Mouse (Mus musculus): ENCODE data around the gene 9330182L06Rik. TPM values are rescaled to one million over a fixed set of nuclear protein-coding genes. Genes with fewer than 3 reads are reported as not detected.

The 9330182L06Rik gene
- 0.46 and 0.60 TPM in 2 replicates for total RNA-seq (2014; rRNA removed)
- polyA plus RNA-seq (2012; rRNA removed): 0.06 and 0.20 TPM in 2 replicates

DNA sequence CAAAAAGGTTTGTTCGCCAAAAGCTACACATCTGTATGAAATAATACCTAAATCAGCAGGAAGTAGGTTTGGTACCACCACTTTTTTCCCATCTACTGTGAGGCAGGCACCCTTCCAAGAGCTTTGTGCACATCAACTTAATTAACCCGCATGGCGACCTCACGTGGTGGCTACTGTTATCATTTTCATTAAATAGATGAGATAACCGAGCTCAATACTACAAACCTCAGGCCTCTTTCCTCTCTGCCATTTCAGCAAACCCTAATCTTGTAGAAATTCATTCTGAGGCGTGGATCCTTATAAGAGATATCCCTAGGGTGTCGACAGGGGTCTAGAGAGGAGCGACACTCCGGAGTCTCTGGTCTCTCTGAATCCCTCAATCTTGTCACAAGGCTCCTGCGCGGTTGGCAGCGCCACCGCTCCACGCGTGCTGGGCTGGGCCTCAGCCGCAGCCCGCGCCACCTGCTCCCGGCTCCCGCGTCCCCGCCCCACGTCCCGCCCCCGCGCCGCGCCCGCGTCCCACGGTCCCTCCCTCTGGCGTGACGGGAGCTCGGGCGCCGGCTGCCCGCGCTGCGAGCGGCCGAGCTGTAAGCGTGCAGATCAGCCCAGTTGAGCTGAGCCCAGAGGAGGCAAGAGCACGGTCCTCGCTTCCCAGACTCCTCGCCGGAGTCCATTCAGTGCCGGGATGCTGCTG lies at the start of gene 9330182L06Rik:
Gene 9330182L06Rik (plus strand): TSS at position 533 of the 694 bp plus-strand sequence.
- peak within 1 kb of the TSS; percentile 78 for H3K9ac ChIP-seq (ENCODE audit: low read depth, low read length)
- no peaks in the 10 kb centered on the region for H3K36me3 ChIP-seq (ENCODE audit: control insufficient read depth, insufficient read depth, low read length)
- peak; percentile 50 for DNase-seq (ENCODE audit: extremely low read depth, low read depth, low spot score)
- TF ChIP-seq POLR2A (IDR thresholded peaks at IDR 0.05; ENCODE audit: extremely low read depth, insufficient read depth, low read length) (no peak), CTCF (IDR thresholded peaks at IDR 0.05; ENCODE audit: low read depth, low read length) (no peak)
- peak within 1 kb of the TSS; percentile 72 for H3K4me3 ChIP-seq (ENCODE audit: insufficient read depth, low read depth, low read length)
- peaks cover 4% of the 10 kb centered on the region; the same call in 1 of the 2 replicates for H3K4me1 ChIP-seq (ENCODE audit: control insufficient read depth, insufficient read depth, low read length)
- under 1% methylated on average over 47 of the region's 47 CpGs for WGBS
- no peaks in the 10 kb centered on the region for H3K79me2 ChIP-seq (ENCODE audit: control insufficient read depth, insufficient read depth, low read length)
- H3K27me3 ChIP-seq (ENCODE audit: control insufficient read depth, insufficient read depth, low read length): peaks cover 4% of the 10 kb centered on the region; the same call in 1 of the 2 replicates
- no peak within 1 kb of the TSS for H3K27ac ChIP-seq (replicated peaks; ENCODE audit: insufficient read depth, low read depth, low read length)

- DNase-seq (ENCODE audit: extremely low read depth, low read depth, low spot score): no peak
- Histone ChIP-seq H3K27me3 (ENCODE audit: control insufficient read depth, insufficient read depth, low read length) (no peaks in the 10 kb centered on the region), H3K4me1 (ENCODE audit: control insufficient read depth, insufficient read depth, low read length) (no peaks in the 10 kb centered on the region), H3K36me3 (ENCODE audit: control insufficient read depth, insufficient read depth, low read length) (no peaks in the 10 kb centered on the region), H3K27ac (replicated peaks; ENCODE audit: insufficient read depth, low read depth, low read length) (no peak overlapping the region), H3K4me3 (ENCODE audit: insufficient read depth, low read depth, low read length) (no peak overlapping the region), H3K9ac (ENCODE audit: low read depth, low read length) (no peak overlapping the region), H3K79me2 (ENCODE audit: control insufficient read depth, insufficient read depth, low read length) (no peaks in the 10 kb centered on the region)
- WGBS: 83% methylated on average over 4 of the region's 4 CpGs
- TF ChIP-seq POLR2A (IDR thresholded peaks at IDR 0.05; ENCODE audit: extremely low read depth, insufficient read depth, low read length) (no peak), CTCF (IDR thresholded peaks at IDR 0.05; ENCODE audit: low read depth, low read length) (no peak)
These were observed 38.4 kb upstream of the 9330182L06Rik start for GRCm38 (mm10) chr5:9227456-9228008.

GRCm38 (mm10) chr5:9264361-9264760 lies 1.6 kb upstream of the 9330182L06Rik start:
- H3K4me3 ChIP-seq (ENCODE audit: insufficient read depth, low read depth, low read length): no peak overlapping the region
- 78% methylated on average over 4 of the region's 4 CpGs for WGBS
- H3K27ac ChIP-seq (replicated peaks; ENCODE audit: insufficient read depth, low read depth, low read length): no peak overlapping the region
- no peak for DNase-seq (ENCODE audit: extremely low read depth, low read depth, low spot score)
- H3K36me3 ChIP-seq (ENCODE audit: control insufficient read depth, insufficient read depth, low read length): no peaks in the 10 kb centered on the region
- TF ChIP-seq POLR2A (IDR thresholded peaks at IDR 0.05; ENCODE audit: extremely low read depth, insufficient read depth, low read length) (no peak), CTCF (IDR thresholded peaks at IDR 0.05; ENCODE audit: low read depth, low read length) (no peak)
- H3K79me2 ChIP-seq (ENCODE audit: control insufficient read depth, insufficient read depth, low read length): no peaks in the 10 kb centered on the region
- H3K9ac ChIP-seq (ENCODE audit: low read depth, low read length): no peak overlapping the region
- peaks cover 4% of the 10 kb centered on the region; the same call in 1 of the 2 replicates for H3K27me3 ChIP-seq (ENCODE audit: control insufficient read depth, insufficient read depth, low read length)
- peaks cover 4% of the 10 kb centered on the region; the same call in 1 of the 2 replicates for H3K4me1 ChIP-seq (ENCODE audit: control insufficient read depth, insufficient read depth, low read length)

GRCm38 (mm10) chr5:9266280-9266923 lies 484 bp downstream of the 9330182L06Rik start:
- Histone ChIP-seq H3K4me3 (ENCODE audit: insufficient read depth, low read depth, low read length) (peak overlapping the region; percentile 72), H3K4me1 (ENCODE audit: control insufficient read depth, insufficient read depth, low read length) (peaks cover 4% of the 10 kb centered on the region; the same call in 1 of the 2 replicates), H3K79me2 (ENCODE audit: control insufficient read depth, insufficient read depth, low read length) (no peaks in the 10 kb centered on the region), H3K9ac (ENCODE audit: low read depth, low read length) (peak overlapping the region; percentile 78), H3K27ac (replicated peaks; ENCODE audit: insufficient read depth, low read depth, low read length) (no peak overlapping the region), H3K27me3 (ENCODE audit: control insufficient read depth, insufficient read depth, low read length) (peaks cover 4% of the 10 kb centered on the region; the same call in 1 of the 2 replicates), H3K36me3 (ENCODE audit: control insufficient read depth, insufficient read depth, low read length) (no peaks in the 10 kb centered on the region)
- 2% methylated on average over 30 of the region's 30 CpGs for WGBS
- TF ChIP-seq POLR2A (IDR thresholded peaks at IDR 0.05; ENCODE audit: extremely low read depth, insufficient read depth, low read length) (no peak), CTCF (IDR thresholded peaks at IDR 0.05; ENCODE audit: low read depth, low read length) (no peak)
- no peak for DNase-seq (ENCODE audit: extremely low read depth, low read depth, low spot score)

- TF ChIP-seq CTCF (IDR thresholded peaks at IDR 0.05; ENCODE audit: low read depth, low read length) (no peak), POLR2A (IDR thresholded peaks at IDR 0.05; ENCODE audit: extremely low read depth, insufficient read depth, low read length) (no peak)
- H3K27me3 ChIP-seq (ENCODE audit: control insufficient read depth, insufficient read depth, low read length): peaks cover 4% of the 10 kb centered on the region; the same call in 1 of the 2 replicates
- WGBS: 91% methylated on average over 3 of the region's 3 CpGs
- H3K4me1 ChIP-seq (ENCODE audit: control insufficient read depth, insufficient read depth, low read length): peaks cover 4% of the 10 kb centered on the region
- H3K36me3 ChIP-seq (ENCODE audit: control insufficient read depth, insufficient read depth, low read length): no peaks in the 10 kb centered on the region
- H3K27ac ChIP-seq (replicated peaks; ENCODE audit: insufficient read depth, low read depth, low read length): no peak overlapping the region
- H3K79me2 ChIP-seq (ENCODE audit: control insufficient read depth, insufficient read depth, low read length): no peaks in the 10 kb centered on the region
- no peak for DNase-seq (ENCODE audit: extremely low read depth, low read depth, low spot score)
- no peak overlapping the region for H3K4me3 ChIP-seq (ENCODE audit: insufficient read depth, low read depth, low read length)
- no peak overlapping the region for H3K9ac ChIP-seq (ENCODE audit: low read depth, low read length)
These were observed 3.7 kb downstream of the 9330182L06Rik start for GRCm38 (mm10) chr5:9269666-9270065.

Measured in liver, adult 2 months (tissue).